Mouse (Mus musculus) neural tube, embryonic 13.5 days (tissue): ENCODE measurements around the gene Tbx15. TPM values are rescaled to one million over a fixed set of nuclear protein-coding genes. Genes with fewer than 3 reads are reported as not detected.

Source experiments
- ATAC-seq: fragments of 200-750 bp; cut with Nextera tagmentation; 2 replicates; pipeline ENCODE4 v1.8.0; 2017; ENCODE audit warnings: low read depth, mild to moderate bottlenecking, moderate TSS enrichment, moderate library complexity
- H3K27ac ChIP-seq: fragments of 300-500 bp; sonication (generic); replicated peaks from 2 replicates; pipeline ENCODE4 v1.5.1; 2015; ENCODE audit warnings: moderate library complexity, mild to moderate bottlenecking, inconsistent platforms
- H3K27me3 ChIP-seq: fragments of 300-500 bp; sonication (generic); 2 replicates; pipeline ENCODE4 v1.6.1; 2015; ENCODE audit warnings: mild to moderate bottlenecking, inconsistent platforms
- H3K36me3 ChIP-seq: fragments of 300-500 bp; sonication (generic); 2 replicates; pipeline ENCODE4 v1.6.1; 2015; ENCODE audit warnings: mild to moderate bottlenecking, inconsistent platforms
- H3K4me1 ChIP-seq: fragments of 300-500 bp; sonication (generic); replicated peaks from 2 replicates; pipeline ENCODE4 v1.6.1; 2015; ENCODE audit warnings: inconsistent platforms
- H3K4me2 ChIP-seq: fragments of 300-500 bp; sonication (generic); 2 replicates; pipeline ENCODE4 v1.6.1; 2015; ENCODE audit warnings: inconsistent platforms, mild to moderate bottlenecking, moderate library complexity
- H3K4me3 ChIP-seq: fragments of 300-500 bp; sonication (generic); 2 replicates; pipeline ENCODE4 v1.5.1; 2015; ENCODE audit warnings: mild to moderate bottlenecking, inconsistent platforms
- H3K9ac ChIP-seq: fragments of 300-500 bp; sonication (generic); 2 replicates; pipeline ENCODE4 v1.6.1; 2015; ENCODE audit warnings: moderate library complexity, mild to moderate bottlenecking, inconsistent platforms
- H3K9me3 ChIP-seq: fragments of 300-500 bp; sonication (generic); 2 replicates; pipeline ENCODE4 v1.6.1; 2016; ENCODE audit warnings: inconsistent platforms
- WGBS: fragments of 180-500 bp; shearing (Covaris S2); methylation state at CpG from one replicate; pipeline ENCODE4 v1.1.7; 2015; 5-methylcytosine and 5-hydroxymethylcytosine counted together
- polyA plus RNA-seq: library from polyadenylated mRNA; unstranded; fragments of >200 nt; fragmentation: Nextera tagmentation; extraction: Ambion mirVana; gene quantifications from 2 replicates; pipeline ENCODE4 v1.2.1, GENCODE M21; 2015

The Tbx15 gene
- 0.32 and 1.1 TPM in 2 replicates for polyA plus RNA-seq

- H3K9me3 ChIP-seq = no peaks in the 10 kb centered on the region
- 0 out of 2 replicates have a peak, but pooled peaks cover 8% of the 10 kb centered on the region for H3K4me1 ChIP-seq
- WGBS = 0% methylated on average over 20 of the region's 20 CpGs
- no peaks in the 10 kb centered on the region for H3K36me3 ChIP-seq
- ATAC-seq = no peak
- H3K27me3 ChIP-seq = peaks cover 99% of the 10 kb centered on the region
- H3K27ac ChIP-seq = no peak within 1 kb of the TSS
- H3K4me3 ChIP-seq = no peak within 1 kb of the TSS
- 0 out of 2 replicates have a peak within 1 kb of the TSS, but pooled peaks have one; percentile 16 for H3K4me2 ChIP-seq
- no peak within 1 kb of the TSS for H3K9ac ChIP-seq
These were observed at the start of gene Tbx15 for GRCm38 (mm10) chr3:99240213-99240720. Tbx15 (plus strand) TSS chr3:99240381.

DNA sequence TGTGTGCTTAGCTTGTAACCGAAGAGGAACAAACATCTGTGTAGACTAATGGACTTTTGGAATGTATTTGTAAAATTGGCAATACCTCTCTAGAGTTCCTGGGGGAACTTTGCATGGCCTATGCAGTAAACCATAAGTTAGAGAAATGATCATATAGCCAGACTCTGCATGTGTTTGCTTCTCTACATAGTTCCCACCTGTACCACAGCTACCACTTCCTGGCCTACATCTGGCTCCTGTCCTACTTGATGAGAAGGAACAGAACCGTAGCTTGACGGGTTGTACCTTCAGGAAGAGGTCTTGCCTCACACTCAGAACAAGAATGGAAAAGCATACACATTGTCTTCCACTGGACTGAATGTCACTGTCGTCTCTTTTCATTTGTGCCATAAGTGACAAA lies 46.6 kb upstream of the Tbx15 start:
- no peak overlapping the region for H3K4me2 ChIP-seq
- no peak overlapping the region for H3K9ac ChIP-seq
- 91% methylated on average over 4 of the region's 4 CpGs for WGBS
- no peaks in the 10 kb centered on the region for H3K27me3 ChIP-seq
- no peaks in the 10 kb centered on the region for H3K9me3 ChIP-seq
- no peak overlapping the region for H3K4me3 ChIP-seq
- no peak overlapping the region for H3K27ac ChIP-seq
- ATAC-seq = no peak
- no peaks in the 10 kb centered on the region for H3K4me1 ChIP-seq
- H3K36me3 ChIP-seq = no peaks in the 10 kb centered on the region

GRCm38 (mm10) chr3:99203331-99203730 lies 36.9 kb upstream of the Tbx15 start:
- Histone ChIP-seq H3K9ac (no peak overlapping the region), H3K4me2 (no peak overlapping the region), H3K4me3 (no peak overlapping the region), H3K9me3 (no peaks in the 10 kb centered on the region), H3K4me1 (no peaks in the 10 kb centered on the region), H3K27me3 (no peaks in the 10 kb centered on the region), H3K36me3 (no peaks in the 10 kb centered on the region), H3K27ac (no peak overlapping the region)
- no peak for ATAC-seq

DNA sequence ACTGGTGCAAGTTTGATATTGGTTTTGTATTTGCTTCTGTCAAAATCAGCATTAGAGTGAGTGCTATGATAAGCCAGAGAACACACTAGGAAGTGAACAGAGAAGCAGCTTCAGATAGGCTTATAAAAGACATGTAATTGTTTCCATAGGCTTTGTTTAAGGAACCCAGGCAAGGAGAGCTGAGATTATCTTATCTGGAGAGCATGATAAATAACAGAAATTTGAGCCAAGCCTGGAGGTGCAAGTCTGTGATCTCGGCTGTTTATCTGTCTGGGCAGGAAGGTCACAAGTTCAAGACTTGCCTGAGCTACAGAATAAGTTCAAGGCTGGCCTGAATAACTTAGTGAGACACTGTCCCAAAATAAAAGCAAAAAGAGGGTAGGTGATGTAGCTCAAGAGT lies 31.8 kb upstream of the Tbx15 start:
- WGBS = 61% methylated on average over 1 of the region's 1 CpGs

DNA sequence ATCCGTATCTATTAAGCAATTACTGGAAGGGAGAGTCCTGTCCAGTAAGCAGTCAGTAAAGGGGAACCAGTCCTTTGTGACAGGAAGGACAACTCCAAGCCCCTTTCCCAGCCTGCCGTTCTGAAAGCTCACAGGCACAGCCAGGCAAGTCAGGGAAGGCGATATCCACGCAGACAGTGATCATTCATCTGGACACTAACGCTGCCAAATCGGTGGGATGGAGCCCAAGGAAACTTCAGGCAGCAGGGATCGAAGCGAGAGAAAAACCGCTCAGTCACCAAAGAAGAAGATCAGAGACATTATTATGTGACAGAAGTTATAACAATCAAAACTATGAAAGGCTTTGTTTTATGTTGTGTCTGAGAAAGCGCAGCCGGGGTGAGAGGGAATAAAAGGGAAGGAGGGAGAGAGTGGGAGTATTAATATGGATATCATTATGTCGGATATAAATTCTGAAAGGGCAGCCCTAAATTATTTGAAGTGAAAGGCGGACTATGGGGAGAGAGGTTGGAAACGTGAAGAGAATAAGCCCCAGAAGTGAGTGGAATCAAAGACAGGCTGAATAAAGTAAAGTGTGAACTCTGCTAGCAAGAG lies 29.0 kb upstream of the Tbx15 start:
- Histone ChIP-seq H3K9me3 (no peaks in the 10 kb centered on the region), H3K4me3 (no peak overlapping the region), H3K9ac (no peak overlapping the region), H3K4me2 (no peak overlapping the region), H3K4me1 (peaks cover 11% of the 10 kb centered on the region), H3K27me3 (no peaks in the 10 kb centered on the region), H3K36me3 (no peaks in the 10 kb centered on the region), H3K27ac (no peak overlapping the region)
- no peak for ATAC-seq
- WGBS = 28% methylated on average over 14 of the region's 14 CpGs

More for the DNA sequence above, 31.8 kb upstream of the Tbx15 start:
- Histone ChIP-seq H3K27ac (no peak overlapping the region), H3K9ac (no peak overlapping the region), H3K4me2 (no peak overlapping the region), H3K4me3 (no peak overlapping the region), H3K9me3 (no peaks in the 10 kb centered on the region), H3K4me1 (peaks cover 11% of the 10 kb centered on the region), H3K36me3 (no peaks in the 10 kb centered on the region), H3K27me3 (no peaks in the 10 kb centered on the region)
- no peak for ATAC-seq

DNA sequence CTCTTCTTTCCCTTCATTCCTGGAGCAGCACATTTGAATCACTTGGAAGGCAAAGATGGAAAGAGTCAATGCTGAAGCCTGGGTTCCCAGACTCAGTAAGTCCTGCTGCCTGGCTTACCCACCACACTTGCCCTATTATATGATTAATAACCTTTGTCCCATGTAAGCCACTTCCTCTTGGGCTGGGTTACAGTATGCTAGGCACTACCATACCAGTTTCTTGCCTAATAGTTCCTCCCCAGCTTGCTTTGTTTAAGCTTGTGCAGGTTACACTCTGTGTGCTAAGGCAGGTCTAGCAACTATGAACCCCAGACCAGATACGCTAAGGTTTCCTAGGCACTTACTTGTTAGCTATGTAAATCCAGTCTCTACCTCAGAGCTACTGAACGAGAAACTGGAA lies 12.4 kb upstream of the Tbx15 start:
- no peak for ATAC-seq
- Histone ChIP-seq H3K36me3 (no peaks in the 10 kb centered on the region), H3K27ac (no peak overlapping the region), H3K9me3 (no peaks in the 10 kb centered on the region), H3K4me1 (no peaks in the 10 kb centered on the region), H3K9ac (no peak overlapping the region), H3K27me3 (peaks cover 15% of the 10 kb centered on the region), H3K4me2 (no peak overlapping the region), H3K4me3 (no peak overlapping the region)
- 84% methylated on average over 2 of the region's 2 CpGs for WGBS

DNA sequence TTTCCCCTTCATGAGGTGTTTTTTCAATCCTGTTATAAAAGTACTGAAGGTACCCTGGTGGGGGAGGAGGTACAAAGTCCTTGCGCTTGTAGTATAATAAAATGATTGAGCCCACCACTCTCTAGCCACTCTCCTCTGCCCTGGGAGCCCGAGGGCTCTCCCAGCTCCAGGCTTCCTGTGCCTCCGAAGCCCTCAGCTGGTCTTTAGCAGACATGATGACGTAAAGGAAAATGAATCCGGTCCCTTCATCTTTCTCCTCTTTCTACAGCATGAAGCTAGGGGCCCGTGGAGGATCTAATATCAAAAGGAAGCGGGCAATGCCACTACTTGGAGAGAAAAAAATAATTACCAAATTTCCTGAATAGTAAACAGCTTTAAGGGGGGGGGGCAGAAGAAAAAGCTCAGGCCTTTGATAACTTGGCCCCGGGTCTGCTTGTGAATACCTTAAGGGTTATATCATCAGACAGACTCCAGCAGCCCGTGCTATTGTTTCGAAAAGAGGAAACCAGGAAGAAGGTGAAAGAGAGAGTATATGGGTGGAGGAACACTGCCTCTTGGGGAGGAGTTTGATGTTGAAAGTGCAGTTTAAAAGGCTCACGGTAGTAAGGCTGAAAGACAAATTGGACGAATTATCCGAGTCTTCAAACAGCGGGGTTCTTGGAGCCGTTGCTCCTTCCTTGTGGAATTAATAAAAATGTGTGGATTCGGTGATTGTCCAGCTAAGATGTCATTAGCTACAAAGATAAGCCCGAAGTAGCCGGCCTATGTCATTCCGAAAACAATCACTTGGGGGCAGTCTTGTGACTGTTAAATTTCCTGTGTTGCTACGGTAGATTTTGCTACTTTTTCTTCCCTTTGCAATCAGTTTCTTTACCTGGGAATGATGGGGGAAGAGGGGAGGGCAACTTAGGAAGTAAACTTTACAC lies 6.5 kb upstream of the Tbx15 start:
- Histone ChIP-seq H3K9ac (no peak overlapping the region), H3K27ac (no peak overlapping the region), H3K9me3 (no peaks in the 10 kb centered on the region), H3K4me1 (peaks cover 12% of the 10 kb centered on the region), H3K36me3 (no peaks in the 10 kb centered on the region), H3K27me3 (peaks cover 72% of the 10 kb centered on the region), H3K4me2 (peak overlapping the region; percentile 26), H3K4me3 (0 out of 2 replicates have a peak overlapping the region, but pooled peaks have one; percentile 4)
- peak; percentile 28; the same call in 1 of the 2 replicates for ATAC-seq
- WGBS = 5% methylated on average over 20 of the region's 20 CpGs

- Histone ChIP-seq H3K36me3 (no peaks in the 10 kb centered on the region), H3K4me1 (peaks cover 12% of the 10 kb centered on the region), H3K9ac (no peak overlapping the region), H3K9me3 (no peaks in the 10 kb centered on the region), H3K27ac (no peak overlapping the region), H3K27me3 (peaks cover 80% of the 10 kb centered on the region), H3K4me3 (0 out of 2 replicates have a peak overlapping the region, but pooled peaks have one; percentile 4), H3K4me2 (peak overlapping the region; percentile 26)
- 2% methylated on average over 17 of the region's 17 CpGs for WGBS
- ATAC-seq = peak; percentile 59
These were observed 5.8 kb upstream of the Tbx15 start for GRCm38 (mm10) chr3:99234319-99234869.

DNA sequence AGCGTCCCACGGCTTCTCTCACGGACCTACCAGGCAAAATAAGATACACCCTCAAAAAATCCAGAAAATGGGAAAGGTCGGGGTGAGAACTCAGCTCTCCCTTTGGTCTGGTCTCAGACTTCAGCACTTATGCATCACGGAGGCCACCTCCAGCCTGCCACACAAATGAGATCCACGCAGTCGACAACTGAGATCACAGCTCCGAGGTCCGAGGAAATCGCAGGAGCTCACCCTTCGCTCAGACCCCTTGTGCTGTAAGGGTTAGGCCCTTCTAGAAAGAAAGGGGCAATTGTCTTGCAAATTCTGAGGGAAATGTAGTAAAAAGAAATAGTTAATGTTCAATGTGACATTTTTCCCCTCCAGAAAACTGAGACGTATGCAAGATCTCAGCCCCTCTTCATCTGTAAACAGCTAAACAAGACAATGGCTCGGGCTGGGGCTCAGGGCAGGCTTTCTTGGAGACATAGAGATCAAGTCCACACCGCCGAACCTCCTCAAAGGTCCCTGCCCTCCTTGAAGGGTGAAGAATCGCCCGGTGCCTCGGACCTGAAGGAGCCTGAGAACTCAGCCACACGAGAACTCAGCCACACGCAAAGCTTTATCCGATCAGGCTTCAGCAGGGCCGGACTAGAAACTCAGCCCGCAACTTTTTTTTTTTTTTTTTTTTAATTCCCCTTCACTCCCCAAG lies 4.9 kb upstream of the Tbx15 start:
- Histone ChIP-seq H3K4me2 (no peak overlapping the region), H3K4me3 (no peak overlapping the region), H3K27me3 (peaks cover 88% of the 10 kb centered on the region), H3K4me1 (peaks cover 12% of the 10 kb centered on the region), H3K27ac (no peak overlapping the region), H3K9ac (no peak overlapping the region), H3K9me3 (no peaks in the 10 kb centered on the region), H3K36me3 (no peaks in the 10 kb centered on the region)
- 1% methylated on average over 23 of the region's 23 CpGs for WGBS
- ATAC-seq = no peak

DNA sequence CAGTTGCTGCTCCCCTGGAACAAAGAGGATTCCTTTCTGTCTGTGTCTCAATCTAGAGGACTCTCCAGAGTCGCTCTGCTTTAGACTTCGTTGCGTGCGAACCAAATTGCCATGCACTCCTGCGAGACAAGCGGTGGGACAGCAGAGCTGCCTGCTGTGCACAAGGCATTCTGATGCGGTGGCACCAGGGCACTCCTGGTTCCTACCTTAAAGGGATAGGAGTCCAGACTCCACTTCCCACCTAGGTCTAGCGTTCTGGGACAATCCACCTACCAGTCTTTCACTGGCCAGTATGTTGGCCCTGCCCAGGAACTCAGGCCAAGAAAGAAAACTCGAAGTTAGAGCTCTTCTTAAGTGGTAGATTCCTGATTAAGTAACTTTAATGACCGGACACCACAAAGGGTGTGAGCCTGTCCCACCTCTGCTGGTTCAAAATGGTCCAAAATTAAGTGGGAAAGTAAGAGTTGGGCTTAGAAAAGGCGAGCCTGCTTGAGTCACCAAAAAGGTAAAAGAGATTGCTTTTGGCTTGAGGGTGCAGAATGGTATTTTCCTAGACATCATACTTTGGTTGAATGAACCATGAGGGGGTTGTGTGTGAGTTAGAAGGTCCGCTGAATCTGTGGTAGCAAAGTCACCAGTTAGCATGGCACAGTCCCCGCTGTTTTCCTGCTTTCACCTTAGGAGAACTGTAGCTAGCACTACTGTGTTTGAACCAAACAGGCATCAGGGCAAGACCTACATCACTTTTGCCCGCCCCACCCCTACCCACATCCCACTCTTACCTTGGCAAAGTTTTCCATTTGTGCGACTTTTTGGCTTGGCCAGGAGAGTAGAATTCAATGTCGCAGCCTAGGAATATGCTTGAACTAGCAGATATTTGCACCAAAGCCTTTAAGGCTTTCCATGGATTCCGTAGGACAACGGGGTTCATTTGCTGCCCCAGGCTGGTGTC lies 4.1 kb upstream of the Tbx15 start:
- Histone ChIP-seq H3K9me3 (no peaks in the 10 kb centered on the region), H3K36me3 (no peaks in the 10 kb centered on the region), H3K4me2 (no peak overlapping the region), H3K27me3 (peaks cover 96% of the 10 kb centered on the region), H3K4me1 (peaks cover 17% of the 10 kb centered on the region), H3K4me3 (no peak overlapping the region), H3K27ac (no peak overlapping the region), H3K9ac (no peak overlapping the region)
- 2% methylated on average over 18 of the region's 18 CpGs for WGBS
- no peak for ATAC-seq

DNA sequence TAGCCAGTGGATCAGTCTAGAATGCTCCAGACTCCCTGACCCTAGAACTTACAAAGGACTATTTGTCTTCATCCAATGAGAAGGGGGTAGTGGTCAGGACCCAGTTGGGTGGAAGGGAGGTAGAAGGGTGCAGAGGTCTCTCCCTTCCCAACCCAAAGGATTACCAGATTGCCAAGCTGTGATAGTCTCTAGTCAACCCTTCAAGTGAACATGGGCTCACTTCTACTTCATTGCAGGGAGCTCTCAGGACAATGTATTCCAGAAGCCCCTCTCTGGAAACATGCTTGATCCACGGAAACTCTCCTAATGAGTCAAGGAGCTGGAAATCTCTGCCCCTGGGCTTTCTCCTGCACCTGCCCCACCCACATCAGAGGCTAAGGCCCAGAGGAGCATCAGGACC lies 1.5 kb upstream of the Tbx15 start:
- ATAC-seq = no peak
- Histone ChIP-seq H3K4me3 (no peak overlapping the region), H3K36me3 (no peaks in the 10 kb centered on the region), H3K9ac (no peak overlapping the region), H3K4me2 (no peak overlapping the region), H3K27me3 (peaks cover 99% of the 10 kb centered on the region), H3K27ac (no peak overlapping the region), H3K4me1 (peaks cover 17% of the 10 kb centered on the region), H3K9me3 (no peaks in the 10 kb centered on the region)
- 0% methylated on average over 1 of the region's 1 CpGs for WGBS
